Mouse (Mus musculus) lung, embryonic 15.5 days (tissue): ENCODE results near the gene Jsrp1. TPM values are rescaled to one million over a fixed set of nuclear protein-coding genes. Genes with fewer than 3 reads are reported as not detected.

ENCODE experiments used
- ATAC-seq: fragments of 200-750 bp; cut with Nextera tagmentation; 2 replicates; pipeline ENCODE4 v1.8.0; 2017; ENCODE audit warnings: moderate number of reproducible peaks, borderline replicate concordance; ENCODE audit not compliant: low FRiP score, low TSS enrichment; ENCODE audit errors: extremely low read depth
- H3K27ac ChIP-seq: fragments of 300-500 bp; sonication (generic); 2 replicates; pipeline ENCODE4 v1.5.1; 2015; ENCODE audit warnings: moderate library complexity, mild to moderate bottlenecking, inconsistent platforms
- H3K27me3 ChIP-seq: fragments of 300-500 bp; sonication (generic); 2 replicates; pipeline ENCODE4 v1.6.1; 2015; ENCODE audit warnings: inconsistent platforms
- H3K36me3 ChIP-seq: fragments of 300-500 bp; sonication (generic); 2 replicates; pipeline ENCODE4 v1.6.1; 2015; ENCODE audit warnings: inconsistent platforms
- H3K4me1 ChIP-seq: fragments of 300-500 bp; sonication (generic); 2 replicates; pipeline ENCODE4 v1.6.1; 2015; ENCODE audit warnings: inconsistent platforms
- H3K4me2 ChIP-seq: fragments of 300-500 bp; sonication (generic); 2 replicates; pipeline ENCODE4 v1.6.1; 2015; ENCODE audit warnings: inconsistent platforms, mild to moderate bottlenecking, moderate library complexity
- H3K4me3 ChIP-seq: fragments of 300-500 bp; sonication (generic); 2 replicates; pipeline ENCODE4 v1.5.1; 2015; ENCODE audit warnings: mild to moderate bottlenecking, inconsistent platforms
- H3K9ac ChIP-seq: fragments of 300-500 bp; sonication (generic); 2 replicates; pipeline ENCODE4 v1.6.1; 2015; ENCODE audit warnings: inconsistent platforms
- H3K9me3 ChIP-seq: fragments of 300-500 bp; sonication (generic); 2 replicates; pipeline ENCODE4 v1.6.1; 2016; ENCODE audit warnings: inconsistent platforms
- WGBS: fragments of 180-500 bp; shearing (Covaris S2); methylation state at CpG from one replicate; pipeline ENCODE4 v1.1.7; 2015; 5-methylcytosine and 5-hydroxymethylcytosine counted together
- polyA plus RNA-seq: library from polyadenylated mRNA; unstranded; fragments of >200 nt; fragmentation: Nextera tagmentation; extraction: Ambion mirVana; gene quantifications from 2 replicates; pipeline ENCODE4 v1.2.1, GENCODE M21; 2015

Jsrp1 gene
- polyA plus RNA-seq, 1 experiment from 2014 or later, result 0.74 TPM

- peak; percentile 60 for ATAC-seq
- Histone ChIP-seq H3K4me3 (peak overlapping the region; percentile 91), H3K9me3 (no peaks in the 10 kb centered on the region), H3K36me3 (peaks cover 56% of the 10 kb centered on the region), H3K27me3 (no peaks in the 10 kb centered on the region), H3K4me2 (peak overlapping the region; percentile 79), H3K9ac (peak overlapping the region; percentile 98), H3K4me1 (peaks cover 26% of the 10 kb centered on the region), H3K27ac (peak overlapping the region; percentile 98)
- 2% methylated on average over 59 of the region's 59 CpGs for WGBS
These were observed 15.8 kb downstream of the Jsrp1 start for GRCm38 (mm10) chr10:80797186-80798149.

GRCm38 (mm10) chr10:80796307-80796848 is 16.9 kb downstream of the Jsrp1 start:
- Histone ChIP-seq H3K4me2 (peak overlapping the region; percentile 79), H3K9me3 (no peaks in the 10 kb centered on the region), H3K9ac (peak overlapping the region; percentile 98; the same call in 1 of the 2 replicates), H3K27me3 (no peaks in the 10 kb centered on the region), H3K27ac (no peak overlapping the region), H3K36me3 (peaks cover 56% of the 10 kb centered on the region), H3K4me1 (peaks cover 26% of the 10 kb centered on the region), H3K4me3 (peak overlapping the region; percentile 91)
- ATAC-seq, result no peak
- 71% methylated on average over 9 of the region's 9 CpGs for WGBS

- no peak overlapping the region for H3K9ac ChIP-seq
- H3K4me2 ChIP-seq, result no peak overlapping the region
- H3K36me3 ChIP-seq, result peaks cover 61% of the 10 kb centered on the region
- H3K4me3 ChIP-seq, result no peak overlapping the region
- WGBS, result 86% methylated on average over 8 of the region's 8 CpGs
- H3K9me3 ChIP-seq, result no peaks in the 10 kb centered on the region
- H3K4me1 ChIP-seq, result peaks cover 18% of the 10 kb centered on the region
- H3K27ac ChIP-seq, result no peak overlapping the region
- no peaks in the 10 kb centered on the region for H3K27me3 ChIP-seq
- ATAC-seq, result no peak
These were observed 18.5 kb downstream of the Jsrp1 start for GRCm38 (mm10) chr10:80794750-80795149.

GRCm38 (mm10) chr10:80793803-80794202 is 19.5 kb downstream of the Jsrp1 start:
- Histone ChIP-seq H3K9me3 (no peaks in the 10 kb centered on the region), H3K27me3 (no peaks in the 10 kb centered on the region), H3K27ac (no peak overlapping the region), H3K4me3 (no peak overlapping the region), H3K4me1 (peaks cover 14% of the 10 kb centered on the region), H3K36me3 (peaks cover 69% of the 10 kb centered on the region), H3K9ac (no peak overlapping the region), H3K4me2 (no peak overlapping the region)
- ATAC-seq, result no peak
- WGBS, result 85% methylated on average over 4 of the region's 4 CpGs

GRCm38 (mm10) chr10:80793033-80793784 is 20.1 kb downstream of the Jsrp1 start:
- no peak overlapping the region for H3K9ac ChIP-seq
- peaks cover 75% of the 10 kb centered on the region for H3K36me3 ChIP-seq
- peaks cover 14% of the 10 kb centered on the region for H3K4me1 ChIP-seq
- 88% methylated on average over 13 of the region's 13 CpGs for WGBS
- H3K4me2 ChIP-seq, result no peak overlapping the region
- no peaks in the 10 kb centered on the region for H3K9me3 ChIP-seq
- H3K27ac ChIP-seq, result no peak overlapping the region
- H3K27me3 ChIP-seq, result no peaks in the 10 kb centered on the region
- no peak for ATAC-seq
- H3K4me3 ChIP-seq, result no peak overlapping the region

- H3K9ac ChIP-seq, result no peak overlapping the region
- no peak overlapping the region for H3K27ac ChIP-seq
These were observed 20.9 kb downstream of the Jsrp1 start for GRCm38 (mm10) chr10:80792175-80793032.

GRCm38 (mm10) chr10:80791476-80792174 is 21.7 kb downstream of the Jsrp1 start:
- Histone ChIP-seq H3K27me3 (no peaks in the 10 kb centered on the region), H3K36me3 (peaks cover 89% of the 10 kb centered on the region), H3K27ac (no peak overlapping the region), H3K4me1 (peaks cover 7% of the 10 kb centered on the region; the same call in 1 of the 2 replicates), H3K4me2 (no peak overlapping the region), H3K4me3 (no peak overlapping the region), H3K9me3 (no peaks in the 10 kb centered on the region), H3K9ac (no peak overlapping the region)
- 73% methylated on average over 33 of the region's 33 CpGs for WGBS
- ATAC-seq, result no peak

More at GRCm38 (mm10) chr10:80792175-80793032, 20.9 kb downstream of the Jsrp1 start:
- 65% methylated on average over 41 of the region's 41 CpGs for WGBS
- H3K4me2 ChIP-seq, result no peak overlapping the region
- H3K9me3 ChIP-seq, result no peaks in the 10 kb centered on the region
- no peaks in the 10 kb centered on the region for H3K27me3 ChIP-seq
- ATAC-seq, result peak; percentile 3; the same call in 1 of the 2 replicates
- H3K4me3 ChIP-seq, result no peak overlapping the region
- peaks cover 83% of the 10 kb centered on the region for H3K36me3 ChIP-seq
- H3K4me1 ChIP-seq, result peaks cover 14% of the 10 kb centered on the region

GRCm38 (mm10) chr10:80790761-80791404 is 22.4 kb downstream of the Jsrp1 start:
- Histone ChIP-seq H3K36me3 (peaks cover 95% of the 10 kb centered on the region), H3K9ac (no peak overlapping the region), H3K4me1 (no peaks in the 10 kb centered on the region), H3K27ac (no peak overlapping the region), H3K9me3 (no peaks in the 10 kb centered on the region), H3K4me3 (no peak overlapping the region), H3K27me3 (no peaks in the 10 kb centered on the region), H3K4me2 (no peak overlapping the region)
- ATAC-seq, result no peak
- 82% methylated on average over 19 of the region's 19 CpGs for WGBS

- Histone ChIP-seq H3K4me1 (no peaks in the 10 kb centered on the region), H3K27ac (no peak overlapping the region), H3K9me3 (no peaks in the 10 kb centered on the region), H3K4me2 (no peak overlapping the region), H3K36me3 (peaks cover 96% of the 10 kb centered on the region), H3K9ac (no peak overlapping the region), H3K27me3 (no peaks in the 10 kb centered on the region), H3K4me3 (no peak overlapping the region)
- 64% methylated on average over 2 of the region's 2 CpGs for WGBS
- ATAC-seq, result no peak
These were observed 25.8 kb downstream of the Jsrp1 start for GRCm38 (mm10) chr10:80787517-80787916.

- Histone ChIP-seq H3K27ac (no peak overlapping the region), H3K4me1 (no peaks in the 10 kb centered on the region), H3K9ac (no peak overlapping the region), H3K9me3 (no peaks in the 10 kb centered on the region), H3K4me3 (no peak overlapping the region), H3K4me2 (no peak overlapping the region), H3K36me3 (peaks cover 96% of the 10 kb centered on the region), H3K27me3 (no peaks in the 10 kb centered on the region)
- ATAC-seq, result no peak
- 91% methylated on average over 11 of the region's 11 CpGs for WGBS
These were observed 27.3 kb downstream of the Jsrp1 start for GRCm38 (mm10) chr10:80785963-80786362.
